Mouse (Mus musculus) liver, embryonic 14.5 days (tissue): Measurements from ENCODE around the gene Slc38a8. TPM values are rescaled to one million over a fixed set of nuclear protein-coding genes. Genes with fewer than 3 reads are reported as not detected.

Experiments
- ATAC-seq: fragments of 200-750 bp; cut with Nextera tagmentation; 2 replicates; pipeline ENCODE4 v1.8.0; 2017; ENCODE audit warnings: moderate number of reproducible peaks, mild to moderate bottlenecking, moderate library complexity; ENCODE audit not compliant: insufficient read depth
- DNase-seq, 3 experiments: peaks; one replicate each; pipeline ENCODE4 v3.0.0-alpha.2; 2012 to 2013; ENCODE audit warnings: low read depth in 3 of 3, low spot score in 3 of 3
- H3K27ac ChIP-seq: fragments of 300-500 bp; sonication (generic); 2 replicates; pipeline ENCODE4 v1.5.1; 2014; ENCODE audit warnings: moderate library complexity, mild to moderate bottlenecking, control low read depth, inconsistent platforms
- H3K27me3 ChIP-seq: fragments of 300-500 bp; sonication (generic); 2 replicates; pipeline ENCODE4 v1.6.1; 2014; ENCODE audit warnings: mild to moderate bottlenecking, low read length, moderate library complexity; ENCODE audit not compliant: control insufficient read depth, insufficient read depth
- H3K36me3 ChIP-seq: fragments of 300-500 bp; sonication (generic); replicated peaks from 2 replicates; pipeline ENCODE4 v1.6.1; 2014; ENCODE audit warnings: low read depth; ENCODE audit not compliant: control insufficient read depth, insufficient read depth
- H3K4me1 ChIP-seq, 2 experiments: fragments of 200-500 bp in 1 of 2; fragments of 300-500 bp in 1 of 2; sonication (generic) in 1 of 2; replicated peaks; 2 replicates each; pipeline ENCODE4 v1.6.1; 2012 to 2014; ENCODE audit warnings: antibody characterized with exemption in 1 of 2, inconsistent platforms in 1 of 2, low read length in 1 of 2; ENCODE audit not compliant: control insufficient read depth in 2 of 2, insufficient read depth in 2 of 2
- H3K4me2 ChIP-seq: fragments of 300-500 bp; sonication (generic); 2 replicates; pipeline ENCODE4 v1.6.1; 2014; ENCODE audit warnings: low read depth, mild to moderate bottlenecking, control low read depth, moderate library complexity
- H3K4me3 ChIP-seq, 2 experiments: fragments of 200-500 bp in 1 of 2; fragments of 300-500 bp in 1 of 2; sonication (generic) in 1 of 2; 2 replicates each; pipeline ENCODE4 v1.5.1; 2012 to 2014; ENCODE audit warnings: low read depth in 2 of 2, low read length in 2 of 2, mild to moderate bottlenecking in 2 of 2, control low read depth in 1 of 2, inconsistent platforms in 1 of 2, moderate library complexity in 1 of 2; ENCODE audit not compliant: insufficient read depth in 1 of 2
- H3K9ac ChIP-seq: fragments of 300-500 bp; sonication (generic); replicated peaks from 2 replicates; pipeline ENCODE4 v1.6.1; 2014; ENCODE audit warnings: mild to moderate bottlenecking, control low read depth, moderate library complexity
- H3K9me3 ChIP-seq: fragments of 300-500 bp; sonication (generic); 2 replicates; pipeline ENCODE4 v1.6.1; 2016; ENCODE audit warnings: low read length, mixed read lengths; ENCODE audit not compliant: control insufficient read depth
- CTCF ChIP-seq: IDR thresholded peaks from 2 replicates; pipeline ENCODE4 v1.5.1; 2016; ENCODE audit warnings: antibody characterized with exemption, low read depth, control low read depth
- EP300 ChIP-seq: IDR thresholded peaks from 2 replicates; pipeline ENCODE4 v1.6.1; 2016; ENCODE audit warnings: antibody characterized with exemption, low read depth
- WGBS: fragments of 180-500 bp; shearing (Covaris S2); extraction: QIAGEN DNeasy Blood & Tissue Kit; methylation state at CpG from one replicate; pipeline ENCODE4 v1.1.7; 2014; ENCODE audit not compliant: insufficient replicate concordance; 5-methylcytosine and 5-hydroxymethylcytosine counted together
- polyA plus RNA-seq, 2 experiments: library from polyadenylated mRNA; depleted of rRNA in 1 of 2; stranded (reverse) in 1 of 2; unstranded in 1 of 2; fragments of >200 nt; fragmentation: Nextera tagmentation in 1 of 2; extraction: Ambion mirVana in 1 of 2; gene quantifications; 2 replicates each; pipeline versions ENCODE4 v1.2.1 to v1.2.3; 2012 to 2014

Gene Slc38a8
- polyA plus RNA-seq, 2 experiments, result 0.02 TPM; not detected in 1

DNA sequence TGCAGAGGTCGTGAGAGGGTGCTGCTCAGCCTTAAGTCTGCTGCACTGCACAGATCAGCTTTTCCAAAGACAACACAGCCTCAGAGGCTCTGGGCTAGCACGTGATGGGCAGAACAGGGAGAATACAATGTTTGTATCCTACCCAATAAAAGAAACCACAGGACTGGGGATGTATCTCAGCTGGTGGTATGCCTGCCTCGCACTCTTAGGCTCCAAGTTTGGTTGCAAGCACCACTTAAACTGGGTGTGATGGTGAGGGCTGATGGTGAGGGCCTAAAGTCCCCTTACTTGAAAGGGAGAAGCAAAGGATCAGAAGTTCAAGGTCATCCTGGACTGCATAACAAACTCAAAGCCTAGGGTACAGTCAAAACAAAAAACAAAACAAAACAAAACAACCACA lies 43.1 kb upstream of the Slc38a8 start:
- Histone ChIP-seq H3K4me1 (no peaks in the 10 kb centered on the region), H3K9me3 (no peaks in the 10 kb centered on the region), H3K36me3 (peaks cover 50% of the 10 kb centered on the region), H3K27me3 (no peaks in the 10 kb centered on the region), H3K4me3 (no peak overlapping the region), H3K9ac (no peak overlapping the region), H3K27ac (no peak overlapping the region), H3K4me2 (no peak overlapping the region)
- no peak for ATAC-seq
- no peak for DNase-seq
- TF ChIP-seq CTCF (no peak), EP300 (no peak)
- WGBS, result 75% methylated on average over 3 of the region's 3 CpGs

DNA sequence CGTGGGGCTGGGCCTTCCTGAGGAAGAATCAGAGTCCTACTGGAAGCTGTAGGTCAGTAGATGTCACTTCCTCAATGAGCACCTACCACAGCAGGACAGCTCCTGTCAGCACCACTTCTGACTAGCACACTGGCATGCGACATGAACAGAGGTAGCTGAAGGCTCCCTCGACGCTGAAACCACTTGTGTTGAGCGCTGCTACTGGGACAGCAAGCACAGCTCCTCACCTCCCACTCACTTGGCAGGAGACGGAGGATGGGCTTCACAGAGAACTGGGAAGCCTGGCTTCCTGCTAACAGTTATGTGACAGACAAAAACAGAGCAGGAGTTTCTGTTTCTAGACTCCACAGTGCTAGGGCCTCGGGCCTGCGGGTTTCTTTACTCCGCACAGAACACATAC lies 30.5 kb upstream of the Slc38a8 start:
- no peak overlapping the region for H3K27ac ChIP-seq
- no peaks in the 10 kb centered on the region for H3K27me3 ChIP-seq
- no peak overlapping the region for H3K4me3 ChIP-seq
- H3K36me3 ChIP-seq, result peaks cover 40% of the 10 kb centered on the region
- no peak for DNase-seq
- no peak for TF ChIP-seq CTCF
- no peak for TF ChIP-seq EP300
- 80% methylated on average over 9 of the region's 9 CpGs for WGBS
- no peaks in the 10 kb centered on the region for H3K4me1 ChIP-seq
- ATAC-seq, result no peak
- H3K9me3 ChIP-seq, result no peaks in the 10 kb centered on the region
- H3K9ac ChIP-seq, result no peak overlapping the region
- no peak overlapping the region for H3K4me2 ChIP-seq

- Histone ChIP-seq H3K27me3 (no peaks in the 10 kb centered on the region), H3K4me2 (no peak overlapping the region), H3K9ac (no peak overlapping the region), H3K4me3 (no peak overlapping the region), H3K27ac (no peak overlapping the region), H3K36me3 (peaks cover 39% of the 10 kb centered on the region), H3K9me3 (no peaks in the 10 kb centered on the region), H3K4me1 (no peaks in the 10 kb centered on the region)
- 82% methylated on average over 3 of the region's 3 CpGs for WGBS
- ATAC-seq (no peak), DNase-seq (no peak)
- TF ChIP-seq CTCF (no peak), EP300 (no peak)
Measured at GRCm38 (mm10) chr8:119531397-119531796, 29.9 kb upstream of the Slc38a8 start.

DNA sequence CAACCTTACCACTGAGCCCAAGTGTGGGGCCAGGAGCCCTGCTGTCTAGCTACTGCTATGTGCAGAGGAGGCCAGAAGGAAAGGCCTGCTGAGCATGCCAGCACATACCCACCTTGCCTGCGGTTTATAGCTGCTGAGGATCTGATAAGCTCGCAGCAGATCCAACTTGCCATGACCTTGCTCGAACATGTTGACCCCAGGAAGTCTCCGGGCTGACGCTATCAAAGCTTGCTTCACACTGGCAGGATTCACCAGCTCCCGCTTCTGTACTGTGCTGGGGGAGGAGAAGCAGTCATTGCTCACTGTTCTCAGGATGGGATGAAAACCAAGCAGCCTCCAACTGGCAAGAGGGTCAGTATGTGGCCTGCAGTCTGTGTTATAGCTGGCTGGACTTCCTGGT lies 29.4 kb upstream of the Slc38a8 start:
- Histone ChIP-seq H3K9ac (no peak overlapping the region), H3K4me2 (no peak overlapping the region), H3K4me1 (no peaks in the 10 kb centered on the region), H3K27me3 (no peaks in the 10 kb centered on the region), H3K9me3 (no peaks in the 10 kb centered on the region), H3K4me3 (no peak overlapping the region), H3K36me3 (peaks cover 39% of the 10 kb centered on the region), H3K27ac (no peak overlapping the region)
- no peak for TF ChIP-seq EP300
- no peak for TF ChIP-seq CTCF
- 70% methylated on average over 6 of the region's 6 CpGs for WGBS
- DNase-seq, result no peak
- ATAC-seq, result no peak

DNA sequence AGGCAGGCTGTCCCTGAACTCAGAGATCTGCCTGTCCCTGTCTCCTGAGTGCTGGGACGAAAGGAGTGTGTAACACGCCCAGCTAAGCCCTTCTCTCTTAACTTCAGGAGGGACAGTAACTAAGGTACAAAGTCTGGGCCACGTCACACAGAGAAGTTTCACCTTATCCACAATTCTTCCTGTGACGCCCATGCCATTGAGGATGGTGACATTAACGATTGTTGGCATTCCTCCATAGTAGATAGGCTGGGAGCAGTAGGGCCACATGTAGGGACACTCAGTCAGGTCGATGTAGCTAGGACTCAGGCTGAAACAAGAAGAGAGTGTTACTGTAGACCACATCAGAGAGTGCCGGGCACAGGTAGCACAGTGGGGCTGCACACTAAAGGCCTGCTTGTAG lies 27.3 kb upstream of the Slc38a8 start:
- WGBS, result 82% methylated on average over 7 of the region's 7 CpGs

DNA sequence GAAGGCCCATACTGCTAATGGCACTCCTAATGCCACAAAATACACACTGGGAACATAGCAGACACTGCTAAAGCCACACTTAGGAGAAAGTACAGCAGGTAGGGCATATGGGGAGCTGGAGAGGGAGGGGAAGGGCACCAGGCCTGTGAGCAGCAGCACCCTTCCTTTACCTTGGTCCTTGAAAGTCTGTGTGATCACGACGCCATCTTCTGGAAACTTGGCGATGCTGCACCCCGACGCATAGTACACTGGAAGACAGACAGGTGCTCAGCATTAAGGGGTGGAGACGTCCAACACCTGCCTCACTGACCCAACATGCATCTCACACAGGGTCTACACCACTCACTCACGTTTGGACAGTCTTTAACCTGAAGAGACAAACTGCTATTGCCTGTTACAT lies 18.6 kb upstream of the Slc38a8 start:
- peaks cover 77% of the 10 kb centered on the region for H3K36me3 ChIP-seq
- TF ChIP-seq CTCF (peak; percentile 47), EP300 (no peak)
- H3K4me3 ChIP-seq, result no peak overlapping the region
- DNase-seq (no peak), ATAC-seq (no peak)
- H3K27ac ChIP-seq, result no peak overlapping the region
- H3K4me1 ChIP-seq, result no peaks in the 10 kb centered on the region; a peak in 1 of 4 replicates
- H3K27me3 ChIP-seq, result no peaks in the 10 kb centered on the region
- 73% methylated on average over 7 of the region's 7 CpGs for WGBS
- no peak overlapping the region for H3K9ac ChIP-seq
- H3K4me2 ChIP-seq, result no peak overlapping the region
- H3K9me3 ChIP-seq, result no peaks in the 10 kb centered on the region

More for the DNA sequence above, 27.3 kb upstream of the Slc38a8 start:
- no peaks in the 10 kb centered on the region for H3K4me1 ChIP-seq
- H3K36me3 ChIP-seq, result peaks cover 47% of the 10 kb centered on the region
- H3K27ac ChIP-seq, result no peak overlapping the region
- ATAC-seq (no peak), DNase-seq (no peak)
- no peak overlapping the region for H3K4me3 ChIP-seq
- no peaks in the 10 kb centered on the region for H3K9me3 ChIP-seq
- TF ChIP-seq CTCF, result no peak
- H3K9ac ChIP-seq, result no peak overlapping the region
- H3K4me2 ChIP-seq, result no peak overlapping the region
- H3K27me3 ChIP-seq, result no peaks in the 10 kb centered on the region
